Mouse (Mus musculus) embryonic fibroblast, embryonic 13.5 days (primary cell): ENCODE results near the gene Hivep3.

Experiments
- CTCF ChIP-seq: IDR thresholded peaks from 2 replicates; pipeline ENCODE4 v1.5.1; 2011; ENCODE audit warnings: mild to moderate bottlenecking, control low read depth, low read length, moderate library complexity, borderline replicate concordance; ENCODE audit not compliant: insufficient read depth
- POLR2A ChIP-seq: IDR thresholded peaks from 2 replicates; pipeline ENCODE4 v1.6.1; 2011; ENCODE audit warnings: low read depth, mild to moderate bottlenecking, control low read depth, low read length, moderate library complexity

- TF ChIP-seq CTCF (no peak), POLR2A (no peak)
These were observed 46.2 kb downstream of the Hivep3 start for GRCm38 (mm10) chr4:119779561-119780400.
